Mouse (Mus musculus): ENCODE data around the gene Lysmd3. TPM values are rescaled to one million over a fixed set of nuclear protein-coding genes. Genes with fewer than 3 reads are reported as not detected.
"Not testable (repeated sequence)": the region's sequence is repeated elsewhere in the genome, so short reads cannot be mapped to it uniquely, and the experiment has no call there.

Lysmd3 gene
- 27.1 and 29.5 TPM in 2 replicates for polyA plus RNA-seq (2015; fragmentation: Nextera tagmentation; extraction: Ambion mirVana)

DNA sequence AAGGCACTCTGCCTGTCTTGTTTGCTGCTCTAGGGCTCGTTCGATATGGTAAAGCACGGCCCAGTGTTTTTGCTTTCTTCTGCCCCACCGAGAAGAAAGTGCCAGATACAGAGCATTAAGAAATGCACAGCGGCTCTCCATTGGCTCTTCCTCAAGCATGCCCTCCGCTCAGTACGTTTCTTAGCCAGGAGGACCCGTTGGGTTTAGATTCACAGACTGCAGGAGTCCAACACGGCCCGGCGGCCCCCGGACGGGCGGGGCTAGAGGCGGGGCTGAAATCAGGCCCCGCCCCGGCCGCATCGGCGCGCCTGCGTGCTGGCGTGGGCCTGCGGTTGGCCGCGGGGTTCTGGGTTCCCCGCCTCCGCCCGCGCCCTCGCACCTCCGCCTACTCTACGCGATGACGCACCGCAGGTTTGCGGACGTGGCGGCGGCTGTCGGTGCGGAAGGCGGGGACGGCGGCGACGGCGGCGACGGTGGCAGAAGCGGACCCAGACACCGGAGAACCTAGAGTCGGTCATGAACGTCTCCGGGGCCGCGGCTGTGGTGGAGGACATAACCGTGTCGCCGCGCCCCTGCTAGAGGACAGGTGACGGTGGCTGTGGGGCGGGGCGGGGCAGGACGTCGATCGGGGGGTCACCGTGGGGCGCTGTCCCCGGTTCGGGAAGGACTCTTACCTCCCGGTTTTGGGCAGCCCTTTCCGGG, at the start of gene Lysmd3:
Gene Lysmd3, plus strand, starts transcription at position 313 of the 702 bp plus-strand sequence.
- H3K4me3 ChIP-seq: peak within 1 kb of the TSS; percentile 79
- H3K9ac ChIP-seq: peak within 1 kb of the TSS; percentile 86
- peak within 1 kb of the TSS; percentile 74 for H3K4me2 ChIP-seq
- ATAC-seq (ENCODE audit: insufficient number of reproducible peaks, insufficient read depth, low FRiP score, low TSS enrichment, low read depth): peak; percentile 99
- peaks cover 5% of the 10 kb centered on the region; the same call in 1 of the 2 replicates for H3K36me3 ChIP-seq
- WGBS: under 1% methylated on average over 66 of the region's 73 CpGs
- no peaks in the 10 kb centered on the region for H3K9me3 ChIP-seq
- peaks cover 20% of the 10 kb centered on the region for H3K4me1 ChIP-seq
- no peaks in the 10 kb centered on the region for H3K27me3 ChIP-seq
- H3K27ac ChIP-seq: peak within 1 kb of the TSS; percentile 89

DNA sequence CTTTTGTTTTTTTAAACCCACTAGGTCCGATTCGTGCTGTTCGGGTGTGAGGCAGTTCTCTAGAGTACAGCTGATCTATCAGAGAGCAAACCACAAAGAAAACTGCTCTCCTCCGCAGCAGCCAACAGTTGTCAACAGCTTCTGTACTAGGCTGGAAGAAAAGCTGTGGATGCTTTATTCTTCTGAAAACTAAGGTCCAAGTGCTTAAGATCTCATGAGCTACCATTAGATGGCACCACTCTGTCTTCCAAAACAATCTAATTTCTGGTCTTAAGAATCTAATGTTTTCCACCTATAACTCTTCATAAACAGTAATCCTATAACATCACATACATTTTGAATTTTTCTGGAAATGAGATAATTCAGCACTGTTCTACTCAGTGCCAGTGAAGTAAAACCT, 47.1 kb upstream of the Lysmd3 start:
- WGBS: 81% methylated on average over 4 of the region's 4 CpGs
- H3K4me1 ChIP-seq: no peaks in the 10 kb centered on the region
- no peak overlapping the region for H3K4me2 ChIP-seq
- H3K9ac ChIP-seq: no peak overlapping the region
- no peak overlapping the region for H3K4me3 ChIP-seq
- H3K36me3 ChIP-seq: no peaks in the 10 kb centered on the region
- H3K9me3 ChIP-seq: no peaks in the 10 kb centered on the region
- no peak for ATAC-seq (ENCODE audit: insufficient number of reproducible peaks, insufficient read depth, low FRiP score, low TSS enrichment, low read depth)
- no peaks in the 10 kb centered on the region for H3K27me3 ChIP-seq
- H3K27ac ChIP-seq: no peak overlapping the region

- not testable (repeated sequence) for H3K36me3 ChIP-seq; H3K9ac ChIP-seq; ATAC-seq (ENCODE audit: insufficient number of reproducible peaks, insufficient read depth, low FRiP score, low TSS enrichment, low read depth); H3K9me3 ChIP-seq; H3K4me2 ChIP-seq; H3K4me3 ChIP-seq; H3K4me1 ChIP-seq; H3K27ac ChIP-seq
- H3K27me3 ChIP-seq: peaks cover 16% of the 10 kb centered on the region
- WGBS: 81% methylated on average over 1 of the region's 1 CpGs
Measured at GRCm38 (mm10) chr13:81627861-81628260, 29.6 kb upstream of the Lysmd3 start.

- H3K27ac ChIP-seq: no peak overlapping the region
- peaks cover 24% of the 10 kb centered on the region for H3K27me3 ChIP-seq
- H3K4me1 ChIP-seq: peaks cover 12% of the 10 kb centered on the region
- no peak for ATAC-seq (ENCODE audit: insufficient number of reproducible peaks, insufficient read depth, low FRiP score, low TSS enrichment, low read depth)
- WGBS: 58% methylated on average over 2 of the region's 2 CpGs
- no peak overlapping the region for H3K4me2 ChIP-seq
- no peaks in the 10 kb centered on the region for H3K9me3 ChIP-seq
- no peaks in the 10 kb centered on the region for H3K36me3 ChIP-seq
- H3K9ac ChIP-seq: no peak overlapping the region
- H3K4me3 ChIP-seq: no peak overlapping the region
Measured at GRCm38 (mm10) chr13:81628631-81629190, 28.8 kb upstream of the Lysmd3 start.

DNA sequence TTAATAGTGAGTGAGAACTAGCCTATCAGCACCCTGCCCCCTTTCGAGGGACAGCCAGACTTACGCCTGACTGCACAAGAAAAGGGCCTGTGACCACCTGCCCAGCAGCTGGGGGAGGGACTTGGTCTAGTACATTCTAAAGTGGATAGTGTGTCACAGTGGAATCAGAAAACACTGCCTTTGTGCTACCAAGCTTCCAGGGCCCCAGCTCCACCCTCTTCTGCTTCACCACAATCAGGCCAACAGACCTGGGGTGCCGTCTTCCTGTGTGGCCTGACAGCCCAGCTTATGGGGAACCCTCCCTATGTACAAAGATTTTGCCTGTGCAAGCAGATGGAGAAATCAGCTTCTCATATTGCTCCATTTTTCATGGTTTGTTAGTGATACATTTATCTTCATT, 28.1 kb upstream of the Lysmd3 start:
- no peak for ATAC-seq (ENCODE audit: insufficient number of reproducible peaks, insufficient read depth, low FRiP score, low TSS enrichment, low read depth)
- Histone ChIP-seq H3K27ac (no peak overlapping the region), H3K36me3 (no peaks in the 10 kb centered on the region), H3K4me2 (no peak overlapping the region), H3K4me1 (peaks cover 12% of the 10 kb centered on the region), H3K9me3 (no peaks in the 10 kb centered on the region), H3K27me3 (peaks cover 30% of the 10 kb centered on the region), H3K4me3 (no peak overlapping the region), H3K9ac (no peak overlapping the region)
- 39% methylated on average over 3 of the region's 3 CpGs for WGBS

DNA sequence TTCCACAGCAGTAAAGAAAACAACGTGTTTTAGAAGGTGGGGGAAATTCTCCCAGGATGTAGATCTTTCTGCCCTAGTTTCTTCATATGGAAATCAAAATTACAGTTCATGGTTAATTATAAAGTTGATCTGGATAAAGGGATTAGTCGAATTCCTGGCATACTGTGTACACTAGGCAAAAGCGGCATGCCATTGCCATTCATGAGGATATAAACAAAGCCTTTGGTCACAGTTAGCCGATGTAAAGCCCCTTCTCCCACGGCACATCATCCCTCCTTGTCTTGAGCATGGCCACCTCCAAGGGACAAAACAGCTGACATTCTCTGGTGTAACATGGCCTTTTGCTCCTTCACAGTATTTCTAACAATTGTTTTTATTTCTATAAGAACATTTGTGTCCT, 26.9 kb upstream of the Lysmd3 start:
- Histone ChIP-seq H3K27me3 (peaks cover 30% of the 10 kb centered on the region), H3K4me2 (no peak overlapping the region), H3K36me3 (no peaks in the 10 kb centered on the region), H3K4me3 (no peak overlapping the region), H3K9me3 (no peaks in the 10 kb centered on the region), H3K4me1 (peaks cover 12% of the 10 kb centered on the region), H3K9ac (no peak overlapping the region), H3K27ac (no peak overlapping the region)
- ATAC-seq (ENCODE audit: insufficient number of reproducible peaks, insufficient read depth, low FRiP score, low TSS enrichment, low read depth): no peak
- 26% methylated on average over 5 of the region's 5 CpGs for WGBS

GRCm38 (mm10) chr13:81632720-81633415, 24.6 kb upstream of the Lysmd3 start, which contains the start of gene Adgrv1:
Gene Adgrv1 (minus strand): TSS chr13:81633154.
- Histone ChIP-seq H3K4me1 (peaks cover 12% of the 10 kb centered on the region), H3K4me3 (peak within 1 kb of the TSS; percentile 47), H3K9me3 (no peaks in the 10 kb centered on the region), H3K36me3 (no peaks in the 10 kb centered on the region), H3K4me2 (peak within 1 kb of the TSS; percentile 82), H3K9ac (peak within 1 kb of the TSS; percentile 62), H3K27ac (no peak within 1 kb of the TSS), H3K27me3 (peaks cover 30% of the 10 kb centered on the region)
- ATAC-seq (ENCODE audit: insufficient number of reproducible peaks, insufficient read depth, low FRiP score, low TSS enrichment, low read depth): peak; percentile 79
- WGBS: 2% methylated on average over 42 of the region's 42 CpGs

DNA sequence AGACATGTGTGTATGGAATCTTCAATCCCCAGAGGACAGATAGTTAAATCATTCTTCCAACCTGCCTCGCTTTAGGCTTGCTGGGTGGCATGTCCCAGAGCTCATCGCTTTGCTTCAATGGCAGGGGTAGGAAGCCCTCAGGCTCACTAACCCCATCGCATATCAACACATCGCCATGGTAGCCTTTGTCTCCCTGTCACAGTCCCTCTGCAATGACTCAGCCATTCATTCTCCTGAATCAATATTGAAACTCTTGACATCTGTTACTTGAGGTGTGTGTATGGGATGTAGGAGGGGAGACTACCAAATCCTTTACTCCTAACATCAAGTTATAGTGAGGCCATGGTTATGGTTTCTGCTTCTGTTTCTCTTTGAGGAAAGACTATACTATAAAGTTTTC, 17.8 kb upstream of the Lysmd3 start:
- 23% methylated on average over 4 of the region's 4 CpGs for WGBS
- ATAC-seq (ENCODE audit: insufficient number of reproducible peaks, insufficient read depth, low FRiP score, low TSS enrichment, low read depth): no peak
- H3K36me3 ChIP-seq: no peaks in the 10 kb centered on the region
- H3K4me3 ChIP-seq: no peak overlapping the region
- H3K9me3 ChIP-seq: no peaks in the 10 kb centered on the region
- H3K9ac ChIP-seq: no peak overlapping the region
- H3K4me2 ChIP-seq: no peak overlapping the region
- no peak overlapping the region for H3K27ac ChIP-seq
- peaks cover 15% of the 10 kb centered on the region for H3K4me1 ChIP-seq
- no peaks in the 10 kb centered on the region for H3K27me3 ChIP-seq

DNA sequence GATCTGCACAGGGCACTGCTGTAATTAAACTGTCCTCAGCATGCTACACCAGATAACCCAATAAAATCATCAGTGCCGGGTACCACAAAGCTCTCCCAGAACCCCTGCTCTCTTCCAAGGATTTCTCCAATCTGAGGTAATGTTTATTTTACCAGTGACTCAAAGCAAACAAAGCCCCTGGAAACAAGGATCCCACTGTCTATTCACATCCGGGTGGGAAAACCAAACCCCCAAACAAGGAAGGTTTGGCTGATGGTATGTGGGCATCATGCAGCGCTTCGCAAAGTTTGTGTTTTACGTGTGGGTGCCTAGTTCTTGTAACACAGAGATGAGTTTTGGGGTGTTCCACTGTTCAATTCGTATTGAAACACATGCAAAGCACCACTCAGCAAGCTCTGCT, 16.6 kb upstream of the Lysmd3 start:
- 0 out of 2 replicates have a peak overlapping the region, but pooled peaks have one; percentile 32 for H3K9ac ChIP-seq
- H3K4me1 ChIP-seq: peaks cover 15% of the 10 kb centered on the region
- H3K4me2 ChIP-seq: peak overlapping the region; percentile 35; the same call in 1 of the 2 replicates
- ATAC-seq (ENCODE audit: insufficient number of reproducible peaks, insufficient read depth, low FRiP score, low TSS enrichment, low read depth): no peak
- 34% methylated on average over 6 of the region's 6 CpGs for WGBS
- no peaks in the 10 kb centered on the region for H3K9me3 ChIP-seq
- no peak overlapping the region for H3K4me3 ChIP-seq
- no peaks in the 10 kb centered on the region for H3K36me3 ChIP-seq
- H3K27ac ChIP-seq: peak overlapping the region; percentile 68
- no peaks in the 10 kb centered on the region for H3K27me3 ChIP-seq

GRCm38 (mm10) chr13:81641289-81642045, 16.0 kb upstream of the Lysmd3 start:
- no peaks in the 10 kb centered on the region for H3K36me3 ChIP-seq
- H3K9ac ChIP-seq: no peak overlapping the region
- peaks cover 15% of the 10 kb centered on the region for H3K4me1 ChIP-seq
- no peaks in the 10 kb centered on the region for H3K9me3 ChIP-seq
- H3K4me3 ChIP-seq: no peak overlapping the region
- H3K27me3 ChIP-seq: no peaks in the 10 kb centered on the region
- peak overlapping the region; percentile 68 for H3K27ac ChIP-seq
- WGBS: 12% methylated on average over 8 of the region's 8 CpGs
- peak overlapping the region; percentile 35 for H3K4me2 ChIP-seq
- ATAC-seq (ENCODE audit: insufficient number of reproducible peaks, insufficient read depth, low FRiP score, low TSS enrichment, low read depth): no peak; the same call in 1 of the 2 replicates

GRCm38 (mm10) chr13:81642491-81643149, 14.8 kb upstream of the Lysmd3 start:
- Histone ChIP-seq H3K36me3 (no peaks in the 10 kb centered on the region), H3K4me2 (no peak overlapping the region), H3K9ac (no peak overlapping the region; the same call in 1 of the 2 replicates), H3K4me1 (peaks cover 15% of the 10 kb centered on the region), H3K27ac (no peak overlapping the region), H3K4me3 (no peak overlapping the region), H3K27me3 (no peaks in the 10 kb centered on the region), H3K9me3 (no peaks in the 10 kb centered on the region)
- WGBS: 55% methylated on average over 7 of the region's 7 CpGs
- no peak for ATAC-seq (ENCODE audit: insufficient number of reproducible peaks, insufficient read depth, low FRiP score, low TSS enrichment, low read depth)

Data from embryonic facial prominence, embryonic 13.5 days (tissue).